ENCODE assay signal across 8 mouse cellular contexts in the genomic region with DNA sequence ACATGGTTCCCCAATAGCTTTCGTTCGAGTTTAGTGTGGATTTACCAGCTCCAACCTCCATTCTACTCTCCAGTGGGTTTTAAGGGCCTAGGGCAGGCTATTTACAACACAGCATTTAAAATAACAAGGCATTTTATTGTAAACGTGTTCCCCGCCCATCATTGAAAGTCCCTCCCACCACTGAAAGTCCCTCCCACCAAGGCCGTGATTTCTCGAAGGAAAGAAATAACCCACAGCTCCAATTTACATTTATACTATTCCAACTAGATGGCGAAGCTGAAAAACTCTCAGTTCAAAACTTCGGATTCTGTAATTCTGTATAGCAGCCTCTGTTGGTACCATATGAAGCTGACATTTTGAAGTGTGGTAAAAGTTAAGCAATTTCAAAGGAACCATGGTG. TPM values are rescaled to one million over a fixed set of nuclear protein-coding genes. Genes with fewer than 3 reads are reported as not detected.
DNase-seq lines count a peak whose midpoint lies in the region; ATAC-seq lines count a peak whose summit lies in the region.

No protein-coding gene starts in this region.

- no peaks in the 10 kb centered on the region for H3K27me3 ChIP-seq in kidney, embryonic 14.5 days (ENCODE audit: control insufficient read depth, insufficient read depth, low read length)

- no peaks in the 10 kb centered on the region for H3K36me3 ChIP-seq in kidney, embryonic 14.5 days (ENCODE audit: control insufficient read depth, insufficient read depth, low read length)

- H3K4me2 ChIP-seq in kidney, embryonic 14.5 days (replicated peaks; ENCODE audit: low read depth, low read length) = peak overlapping the region; percentile 76

- peak; percentile 65 for DNase-seq in A20 (ENCODE audit: low read depth, low spot score)
- DNase-seq in adrenal gland, adult 8-10 months = peak; percentile 15
- DNase-seq in gonadal fat pad, adult 2 months (ENCODE audit: low read depth) = peak; percentile 10
- peak; percentile 71 for DNase-seq in lung, postnatal 36 days
- DNase-seq in urinary bladder, postnatal 25 days (ENCODE audit: low spot score) = no peak
- DNase-seq in right cerebral cortex, postnatal 25 days = no peak

- under 1% methylated on average over 8 of the region's 8 CpGs for WGBS in kidney, embryonic 14.5 days

- H3K9ac ChIP-seq in kidney, embryonic 14.5 days (ENCODE audit: low read depth, low read length) = no peak overlapping the region

- no peaks in the 10 kb centered on the region for H3K9me3 ChIP-seq in kidney, embryonic 14.5 days (ENCODE audit: control insufficient read depth, low read length)

- H3K27ac ChIP-seq in kidney, embryonic 14.5 days (ENCODE audit: low read depth, low read length) = no peak overlapping the region

- peaks cover 8% of the 10 kb centered on the region; the same call in 1 of the 2 replicates for H3K4me1 ChIP-seq in kidney, embryonic 14.5 days (ENCODE audit: control insufficient read depth, insufficient read depth, low read length)

- ATAC-seq in kidney, embryonic 14.5 days (ENCODE audit: low FRiP score, low TSS enrichment) = no peak
- ATAC-seq in megakaryocyte-erythroid progenitor cell, adult 5-6 weeks (replicated peaks; ENCODE audit: low FRiP score, low TSS enrichment, poor library complexity, severe bottlenecking) = no peak

- H3K4me3 ChIP-seq in kidney, embryonic 14.5 days (ENCODE audit: low read length) = peak overlapping the region; percentile 96

RNA-seq across cellular contexts. Expression of gene Gm49361, which starts 1.4 kb away (rescaled TPM):
- total RNA-seq in adrenal gland, adult 8-10 months (2022) = 1 to 10 TPM in 3 of 4 experiments, not detected in 1; 2.4 to 5.0 (median 2.6) TPM
- polyA plus RNA-seq in gonadal fat pad, adult 2 months (2012; rRNA removed) = not detected in 2 replicates
- not detected in 2 replicates for polyA plus RNA-seq in kidney, embryonic 14.5 days (2014; fragmentation: Nextera tagmentation; extraction: Ambion mirVana)
- not detected in 2 replicates for total RNA-seq in megakaryocyte-erythroid progenitor cell, adult 5-6 weeks (2014; fragmentation: Nextera tagmentation)
- total RNA-seq in megakaryocyte-erythroid progenitor cell, adult 5-6 weeks (2017) = not detected in 2 replicates

RNA-seq across cellular contexts. Expression of gene Lats2, which starts 13.6 kb away (rescaled TPM):
- 10 to 100 TPM; 37.7 to 49.3 (median 44.2) TPM for total RNA-seq in adrenal gland, adult 8-10 months (2022)
- 22.0 and 26.1 TPM in 2 replicates for polyA plus RNA-seq in gonadal fat pad, adult 2 months (2012; rRNA removed)
- 12.6 and 21.5 TPM in 2 replicates for polyA plus RNA-seq in kidney, embryonic 14.5 days (2014; fragmentation: Nextera tagmentation; extraction: Ambion mirVana)
- 6.3 and 11.0 TPM in 2 replicates for total RNA-seq in megakaryocyte-erythroid progenitor cell, adult 5-6 weeks (2014; fragmentation: Nextera tagmentation)
- total RNA-seq in megakaryocyte-erythroid progenitor cell, adult 5-6 weeks (2017) = 2.4 and 3.2 TPM in 2 replicates

RNA-seq across cellular contexts. Expression of gene Sap18, which starts 53.4 kb away (rescaled TPM):
- 100 to 1,000 TPM in 2 of 4 experiments, 10 to 100 TPM in 2; 39.2 to 132 (median 96.1) TPM for total RNA-seq in adrenal gland, adult 8-10 months (2022)
- 4.8 and 6.8 TPM in 2 replicates for polyA plus RNA-seq in gonadal fat pad, adult 2 months (2012; rRNA removed)
- polyA plus RNA-seq in kidney, embryonic 14.5 days (2014; fragmentation: Nextera tagmentation; extraction: Ambion mirVana) = 37.2 and 49.1 TPM in 2 replicates
- total RNA-seq in megakaryocyte-erythroid progenitor cell, adult 5-6 weeks (2014; fragmentation: Nextera tagmentation) = 172 and 187 TPM in 2 replicates
- total RNA-seq in megakaryocyte-erythroid progenitor cell, adult 5-6 weeks (2017) = 28.6 and 29.8 TPM in 2 replicates

Comparison
In these comparisons a context has a peak if more than half of its experiments do, and no peak if none do; other contexts are left out.
1. DNase-seq: peak in A20 (single experiment), adrenal gland, adult 8-10 months (single experiment), gonadal fat pad, adult 2 months (single experiment) and lung, postnatal 36 days (single experiment); none in urinary bladder, postnatal 25 days (single experiment) and right cerebral cortex, postnatal 25 days (single experiment).